Mouse (Mus musculus) macrophage (primary cell): ENCODE results near the gene Stac. TPM values are rescaled to one million over a fixed set of nuclear protein-coding genes. Genes with fewer than 3 reads are reported as not detected.
A peak's percentile ranks its signal among the peaks of the same experiment; 100 is the strongest.

Experiments
- H3K27ac ChIP-seq: fragments of 350-480 bp; formaldehyde crosslinking; 2 replicates; pipeline ENCODE4 v1.9.0; 2021
- H3K36me3 ChIP-seq: fragments of 350-480 bp; formaldehyde crosslinking; 2 replicates; pipeline ENCODE4 v1.9.0; 2021; ENCODE audit errors: inconsistent target
- H3K4me3 ChIP-seq: fragments of 350-480 bp; formaldehyde crosslinking; 2 replicates; pipeline ENCODE4 v1.9.0; 2021; ENCODE audit errors: inconsistent target
- H3K79me2 ChIP-seq: fragments of 350-480 bp; formaldehyde crosslinking; 2 replicates; pipeline ENCODE4 v1.9.0; 2021; ENCODE audit errors: inconsistent target
- WGBS: methylation state at CpG from one replicate; pipeline ENCODE4 v1.1.7; 2026; ENCODE audit warnings: inconsistent platforms; ENCODE audit not compliant: missing documents; 5-methylcytosine and 5-hydroxymethylcytosine counted together
- polyA plus RNA-seq: library from polyadenylated mRNA; stranded (reverse); fragments of 250-400 nt; gene quantifications from 3 replicates; pipeline ENCODE4 v1.2.4, GENCODE M21; 2018; ENCODE audit warnings: inconsistent platforms

Gene Stac
- polyA plus RNA-seq, 1 experiment from 2014 or later: not detected

GRCm38 (mm10) chr9:111563226-111563625 lies 126.9 kb downstream of the Stac start:
- Histone ChIP-seq H3K79me2 (no peaks in the 10 kb centered on the region), H3K36me3 (no peaks in the 10 kb centered on the region), H3K27ac (peak overlapping the region; percentile 82), H3K4me3 (peak overlapping the region; percentile 15; the same call in 1 of the 2 replicates)
- 19% methylated on average over 7 of the region's 7 CpGs for WGBS

GRCm38 (mm10) chr9:111562217-111562988 lies 127.7 kb downstream of the Stac start:
- Histone ChIP-seq H3K36me3 (no peaks in the 10 kb centered on the region), H3K79me2 (no peaks in the 10 kb centered on the region), H3K27ac (peak overlapping the region; percentile 82), H3K4me3 (peak overlapping the region; percentile 15; the same call in 1 of the 2 replicates)
- 22% methylated on average over 19 of the region's 19 CpGs for WGBS

- Histone ChIP-seq H3K79me2 (no peaks in the 10 kb centered on the region), H3K27ac (no peak overlapping the region), H3K36me3 (no peaks in the 10 kb centered on the region), H3K4me3 (no peak overlapping the region)
- WGBS: 98% methylated on average over 3 of the region's 3 CpGs
Measured at GRCm38 (mm10) chr9:111556699-111557098, 133.4 kb downstream of the Stac start.

GRCm38 (mm10) chr9:111552865-111553264 lies 137.3 kb downstream of the Stac start:
- H3K4me3 ChIP-seq: no peak overlapping the region
- no peak overlapping the region for H3K27ac ChIP-seq
- H3K36me3 ChIP-seq: no peaks in the 10 kb centered on the region
- WGBS: 54% methylated on average over 3 of the region's 3 CpGs
- no peaks in the 10 kb centered on the region for H3K79me2 ChIP-seq

GRCm38 (mm10) chr9:111551461-111552190 lies 138.5 kb downstream of the Stac start:
- no peaks in the 10 kb centered on the region for H3K79me2 ChIP-seq
- no peaks in the 10 kb centered on the region for H3K36me3 ChIP-seq
- no peak overlapping the region for H3K4me3 ChIP-seq
- H3K27ac ChIP-seq: no peak overlapping the region
- 55% methylated on average over 15 of the region's 15 CpGs for WGBS

- H3K27ac ChIP-seq: no peak overlapping the region
- H3K79me2 ChIP-seq: no peaks in the 10 kb centered on the region
- WGBS: 83% methylated on average over 8 of the region's 8 CpGs
- no peak overlapping the region for H3K4me3 ChIP-seq
- H3K36me3 ChIP-seq: no peaks in the 10 kb centered on the region
Measured at GRCm38 (mm10) chr9:111550963-111551321, 139.2 kb downstream of the Stac start.

- no peak overlapping the region for H3K27ac ChIP-seq
- H3K79me2 ChIP-seq: no peaks in the 10 kb centered on the region
- no peak overlapping the region for H3K4me3 ChIP-seq
- H3K36me3 ChIP-seq: no peaks in the 10 kb centered on the region
- WGBS: 82% methylated on average over 21 of the region's 21 CpGs
Measured at GRCm38 (mm10) chr9:111550281-111550962, 139.7 kb downstream of the Stac start.

- Histone ChIP-seq H3K36me3 (no peaks in the 10 kb centered on the region), H3K27ac (no peak overlapping the region), H3K4me3 (no peak overlapping the region), H3K79me2 (no peaks in the 10 kb centered on the region)
- 85% methylated on average over 6 of the region's 6 CpGs for WGBS
Measured at GRCm38 (mm10) chr9:111542663-111543062, 147.5 kb downstream of the Stac start.

GRCm38 (mm10) chr9:111535445-111536064 lies 154.6 kb downstream of the Stac start:
- WGBS: 78% methylated on average over 8 of the region's 8 CpGs
- no peak overlapping the region for H3K27ac ChIP-seq
- no peaks in the 10 kb centered on the region for H3K36me3 ChIP-seq
- H3K4me3 ChIP-seq: no peak overlapping the region
- no peaks in the 10 kb centered on the region for H3K79me2 ChIP-seq

GRCm38 (mm10) chr9:111534744-111535423 lies 155.3 kb downstream of the Stac start:
- H3K36me3 ChIP-seq: no peaks in the 10 kb centered on the region
- no peak overlapping the region for H3K4me3 ChIP-seq
- H3K27ac ChIP-seq: no peak overlapping the region
- WGBS: 72% methylated on average over 7 of the region's 7 CpGs
- H3K79me2 ChIP-seq: no peaks in the 10 kb centered on the region

GRCm38 (mm10) chr9:111523871-111524270 lies 166.3 kb downstream of the Stac start:
- 90% methylated on average over 3 of the region's 3 CpGs for WGBS
- H3K27ac ChIP-seq: no peak overlapping the region
- no peaks in the 10 kb centered on the region for H3K79me2 ChIP-seq

GRCm38 (mm10) chr9:111523111-111523510 lies 167.0 kb downstream of the Stac start:
- H3K36me3 ChIP-seq: no peaks in the 10 kb centered on the region
- no peaks in the 10 kb centered on the region for H3K79me2 ChIP-seq
- no peak overlapping the region for H3K27ac ChIP-seq
- 89% methylated on average over 8 of the region's 11 CpGs for WGBS
- no peak overlapping the region for H3K4me3 ChIP-seq

More at GRCm38 (mm10) chr9:111523871-111524270, 166.3 kb downstream of the Stac start:
- Histone ChIP-seq H3K4me3 (no peak overlapping the region), H3K36me3 (no peaks in the 10 kb centered on the region)

- WGBS: 73% methylated on average over 7 of the region's 7 CpGs
- H3K27ac ChIP-seq: no peak overlapping the region
Measured at GRCm38 (mm10) chr9:111522226-111522625, 167.9 kb downstream of the Stac start.

GRCm38 (mm10) chr9:111515536-111515935 lies 174.6 kb downstream of the Stac start:
- Histone ChIP-seq H3K79me2 (no peaks in the 10 kb centered on the region), H3K36me3 (no peaks in the 10 kb centered on the region), H3K27ac (no peak overlapping the region), H3K4me3 (no peak overlapping the region)
- 86% methylated on average over 3 of the region's 3 CpGs for WGBS

More at GRCm38 (mm10) chr9:111522226-111522625, 167.9 kb downstream of the Stac start:
- H3K79me2 ChIP-seq: no peaks in the 10 kb centered on the region
- H3K36me3 ChIP-seq: no peaks in the 10 kb centered on the region
- no peak overlapping the region for H3K4me3 ChIP-seq
